Comparison of ENCODE assay signal across 14 mouse cellular contexts in genomic region chr8:69970880-69971279, GRCm38 (mm10). TPM values are rescaled to one million over a fixed set of nuclear protein-coding genes. Genes with fewer than 3 reads are reported as not detected.
A peak's percentile ranks its signal among the peaks of the same experiment; 100 is the strongest.
DNase-seq lines count a peak whose midpoint lies in the region; ATAC-seq and TF ChIP-seq lines count a peak whose summit lies in the region.
"Had no signal": no experiment of that assay in that cellular context is flagged by ENCODE, and none has a peak within 500 bp of the region (broad histone marks: within the 10 kb centered on the region; RNA-seq: fewer than 3 reads in every experiment).

No protein-coding gene starts in this region.

- TF ChIP-seq CTCF in kidney, adult 2 months (conservative IDR thresholded peaks at IDR 0.05; ENCODE audit: insufficient read depth, insufficient read length, low read depth, low read length), result no peak

- no peak overlapping the region for H3K4me2 ChIP-seq in kidney, embryonic 16.5 days (replicated peaks; ENCODE audit: low read depth, low read length)
- H3K4me2 ChIP-seq in midbrain, embryonic 13.5 days (replicated peaks), result no peak overlapping the region
- H3K4me2 ChIP-seq in midbrain, embryonic 15.5 days, result no peak overlapping the region
- H3K4me2 ChIP-seq: midbrain, embryonic 12.5 days had no signal

- peaks cover 52% of the 10 kb centered on the region for H3K4me1 ChIP-seq in kidney, adult 2 months (ENCODE audit: control insufficient read depth, insufficient read depth, low read length)
- H3K4me1 ChIP-seq in kidney, embryonic 16.5 days (ENCODE audit: insufficient read depth, low read length), result peaks cover 42% of the 10 kb centered on the region
- H3K4me1 ChIP-seq in midbrain, embryonic 13.5 days (replicated peaks), result peaks cover 36% of the 10 kb centered on the region
- peaks cover 36% of the 10 kb centered on the region for H3K4me1 ChIP-seq in midbrain, embryonic 15.5 days

- H3K27me3 ChIP-seq in kidney, adult 2 months (replicated peaks; ENCODE audit: control insufficient read depth, insufficient read depth, low read length), result no peaks in the 10 kb centered on the region
- H3K27me3 ChIP-seq in kidney, embryonic 16.5 days (ENCODE audit: insufficient read depth, low read length), result no peaks in the 10 kb centered on the region
- no peaks in the 10 kb centered on the region for H3K27me3 ChIP-seq in midbrain, embryonic 13.5 days
- no peaks in the 10 kb centered on the region for H3K27me3 ChIP-seq in midbrain, embryonic 15.5 days (replicated peaks)
- H3K27me3 ChIP-seq: limb, embryonic 13.5 days had no signal

- H3K36me3 ChIP-seq in kidney, adult 2 months (ENCODE audit: control insufficient read depth, insufficient read depth, low read length), result no peaks in the 10 kb centered on the region
- H3K36me3 ChIP-seq in kidney, embryonic 16.5 days (ENCODE audit: insufficient read depth, low read length), result no peaks in the 10 kb centered on the region
- H3K36me3 ChIP-seq in midbrain, embryonic 13.5 days, result no peaks in the 10 kb centered on the region
- no peaks in the 10 kb centered on the region for H3K36me3 ChIP-seq in midbrain, embryonic 15.5 days (replicated peaks)
- H3K36me3 ChIP-seq: midbrain, embryonic 12.5 days had no signal

- H3K9ac ChIP-seq in kidney, embryonic 16.5 days (replicated peaks; ENCODE audit: low read length), result no peak overlapping the region
- H3K9ac ChIP-seq in midbrain, embryonic 13.5 days (replicated peaks), result 0 out of 2 replicates have a peak overlapping the region, but pooled peaks have one; percentile 30
- no peak overlapping the region for H3K9ac ChIP-seq in midbrain, embryonic 15.5 days
- H3K9ac ChIP-seq: midbrain, embryonic 12.5 days had no signal

- DNase-seq in frontal cortex, postnatal 10 days (ENCODE audit: low spot score in 2 of 2), result no peak
- no peak for DNase-seq in kidney, adult 2 months
- peak; percentile 52 for DNase-seq in lung, postnatal 36 days
- no peak for DNase-seq in embryo, embryonic 10 days (ENCODE audit: low spot score)
- DNase-seq: adrenal gland, postnatal 25 days; gastrocnemius, postnatal 14 days; thymus, postnatal 36 days had no signal

- TF ChIP-seq POLR2A in kidney, adult 2 months (IDR thresholded peaks at IDR 0.05; ENCODE audit: low read depth, low read length), result no peak

- no peaks in the 10 kb centered on the region for H3K9me3 ChIP-seq in kidney, embryonic 16.5 days (ENCODE audit: low read length)
- no peaks in the 10 kb centered on the region for H3K9me3 ChIP-seq in midbrain, embryonic 13.5 days
- no peaks in the 10 kb centered on the region for H3K9me3 ChIP-seq in midbrain, embryonic 15.5 days
- H3K9me3 ChIP-seq: limb, embryonic 13.5 days; midbrain, embryonic 12.5 days had no signal

- ATAC-seq in frontal cortex, adult (ENCODE audit: low TSS enrichment), result peak; percentile 39; the same call in 1 of the 2 replicates
- ATAC-seq in kidney, embryonic 16.5 days (ENCODE audit: low FRiP score, low TSS enrichment), result no peak
- ATAC-seq in midbrain, embryonic 13.5 days, result no peak
- no peak for ATAC-seq in midbrain, embryonic 15.5 days (replicated peaks)
- ATAC-seq: inflammation-experienced regulatory T-cells, adult 6 months had no signal

- WGBS in kidney, adult 2 months, result 59% methylated on average over 2 of the region's 2 CpGs
- 88% methylated on average over 2 of the region's 2 CpGs for WGBS in kidney, embryonic 16.5 days
- 91% methylated on average over 2 of the region's 2 CpGs for WGBS in midbrain, embryonic 13.5 days
- 93% methylated on average over 2 of the region's 2 CpGs for WGBS in midbrain, embryonic 15.5 days

- H3K4me3 ChIP-seq in kidney, adult 2 months (ENCODE audit: insufficient read depth, low read depth, low read length), result no peak overlapping the region
- H3K4me3 ChIP-seq in kidney, embryonic 16.5 days (ENCODE audit: low read length), result no peak overlapping the region
- H3K4me3 ChIP-seq in midbrain, embryonic 13.5 days (replicated peaks), result no peak overlapping the region
- no peak overlapping the region for H3K4me3 ChIP-seq in midbrain, embryonic 15.5 days
- H3K4me3 ChIP-seq: limb, embryonic 13.5 days; midbrain, embryonic 12.5 days had no signal

- peak overlapping the region; percentile 61; the same call in 1 of the 2 replicates for H3K27ac ChIP-seq in kidney, adult 2 months (ENCODE audit: insufficient read depth, low read depth, low read length)
- no peak overlapping the region for H3K27ac ChIP-seq in kidney, embryonic 16.5 days (ENCODE audit: low read length)
- H3K27ac ChIP-seq in midbrain, embryonic 13.5 days, result no peak overlapping the region
- H3K27ac ChIP-seq in midbrain, embryonic 15.5 days, result no peak overlapping the region
- H3K27ac ChIP-seq: limb, embryonic 13.5 days; midbrain, embryonic 12.5 days had no signal

RNA-seq across cellular contexts. Expression of gene Gatad2a, which starts 25.3 kb away (rescaled TPM):
- 60.1 and 60.9 TPM in 2 replicates for polyA plus RNA-seq in kidney, adult 2 months (2012; rRNA removed)
- 40.6 and 43.3 TPM in 2 replicates for polyA plus RNA-seq in kidney, embryonic 16.5 days (2015; fragmentation: Nextera tagmentation; extraction: Ambion mirVana)
- 26.0 and 27.7 TPM in 2 replicates for polyA plus RNA-seq in midbrain, embryonic 13.5 days (2015; fragmentation: Nextera tagmentation; extraction: Ambion mirVana)
- 27.2 and 31.7 TPM in 2 replicates for polyA plus RNA-seq in midbrain, embryonic 15.5 days (2015; fragmentation: Nextera tagmentation; extraction: Ambion mirVana)
